Mouse (Mus musculus) yolk sac, embryonic 10.5 days (tissue): ENCODE measurements around the gene Srgap2.
"Not testable (repeated sequence)": the region's sequence is repeated elsewhere in the genome, so short reads cannot be mapped to it uniquely, and the experiment has no call there.

Experiments used
- DNase-seq: peaks from one replicate; pipeline ENCODE4 v3.0.0-alpha.2; 2017; ENCODE audit warnings: low spot score

Srgap2 gene

DNA sequence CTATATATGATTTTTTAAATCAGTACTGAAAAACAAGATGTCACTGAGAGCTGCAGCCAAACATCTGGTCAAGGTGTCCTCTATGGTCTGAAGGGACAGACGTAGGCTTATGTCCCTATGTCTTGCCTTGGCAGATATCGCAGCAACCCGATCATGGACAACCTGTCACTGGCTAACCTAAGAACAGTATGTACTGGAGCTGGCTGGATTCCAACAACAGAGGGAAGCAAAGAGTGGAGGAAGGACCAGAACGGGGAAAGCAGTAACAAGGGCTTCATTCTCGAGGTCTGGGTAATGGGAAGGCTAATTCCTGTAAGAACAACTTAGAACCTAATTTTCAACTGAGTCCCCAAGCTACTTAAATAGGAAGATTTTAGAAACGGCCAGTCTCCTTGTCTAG is 238.2 kb downstream of the Srgap2 start:
- no peak for DNase-seq

- no peak for DNase-seq
Measured at GRCm38 (mm10) chr1:131287267-131287666, 239.9 kb downstream of the Srgap2 start.

GRCm38 (mm10) chr1:131286803-131287202 is 240.3 kb downstream of the Srgap2 start:
- DNase-seq = no peak

- no peak for DNase-seq
Measured at GRCm38 (mm10) chr1:131284616-131285015, 242.5 kb downstream of the Srgap2 start.

GRCm38 (mm10) chr1:131284167-131284566 is 243.0 kb downstream of the Srgap2 start:
- no peak for DNase-seq

- no peak for DNase-seq
Measured at GRCm38 (mm10) chr1:131281731-131282130, 245.4 kb downstream of the Srgap2 start.

DNA sequence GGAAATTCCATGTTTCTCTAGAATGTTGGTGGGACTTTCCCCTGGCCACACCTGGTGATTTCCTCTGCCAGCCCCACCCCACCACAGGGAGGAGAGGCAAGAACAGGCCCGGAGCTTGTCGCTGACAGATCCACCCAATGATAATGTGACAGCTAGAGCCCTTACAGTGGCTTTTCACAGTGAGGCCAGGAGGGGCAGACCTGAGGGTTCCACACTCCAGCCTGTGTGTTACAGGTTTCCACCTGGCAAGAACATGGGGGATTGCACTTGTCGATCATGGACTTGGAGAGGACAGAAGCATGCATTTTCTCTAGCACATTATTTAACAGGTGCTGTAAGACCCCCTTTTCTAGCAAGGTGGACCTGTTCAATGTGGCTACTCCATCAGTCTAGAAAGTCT is 246.9 kb downstream of the Srgap2 start:
- DNase-seq = no peak

- DNase-seq = no peak
Measured at GRCm38 (mm10) chr1:131279456-131279776, 247.7 kb downstream of the Srgap2 start, which contains the start of gene Ikbke. TSS of gene Ikbke (minus strand) at chr1:131279606.

DNA sequence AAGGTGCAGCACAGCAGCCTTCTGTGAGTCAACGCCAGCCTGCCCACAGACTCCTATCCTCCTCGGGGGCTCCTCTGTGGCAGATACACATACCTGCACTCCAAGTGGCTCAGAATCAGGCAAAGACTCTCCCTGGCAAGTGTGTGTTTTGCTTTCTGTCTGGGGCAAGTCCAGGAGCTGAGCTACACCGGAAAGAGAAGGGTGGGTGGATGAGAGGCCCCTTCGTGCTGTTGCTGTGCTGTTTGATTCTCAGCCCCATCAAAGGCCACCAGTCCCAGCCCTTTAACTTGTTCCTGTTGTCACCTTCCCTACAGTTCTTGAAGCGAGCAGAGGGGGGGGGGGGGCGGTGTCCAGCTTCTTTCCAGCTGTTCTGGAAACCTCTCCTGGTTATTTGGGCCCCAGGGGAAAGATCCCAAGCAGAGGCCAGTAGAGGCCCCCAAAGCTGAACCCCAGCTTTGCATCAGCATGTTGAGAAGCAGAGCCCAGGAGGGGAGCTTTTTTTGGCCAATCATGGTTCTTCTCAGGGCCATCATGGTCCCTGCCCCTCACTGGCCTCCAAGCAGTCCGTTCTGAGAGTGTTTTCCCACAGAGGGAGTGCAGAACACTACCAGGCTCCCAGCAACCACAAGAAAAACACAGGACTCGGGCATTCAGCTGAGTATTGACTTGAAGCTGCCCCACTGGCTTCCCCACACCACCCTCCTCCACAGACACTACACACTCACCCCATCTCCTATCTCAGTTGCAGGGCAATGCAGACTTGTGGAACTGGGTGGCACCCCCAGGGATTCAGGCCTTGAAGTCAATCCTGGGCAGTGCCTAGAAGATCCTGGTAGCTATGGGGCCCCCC is 248.3 kb downstream of the Srgap2 start:
- no peak for DNase-seq

DNA sequence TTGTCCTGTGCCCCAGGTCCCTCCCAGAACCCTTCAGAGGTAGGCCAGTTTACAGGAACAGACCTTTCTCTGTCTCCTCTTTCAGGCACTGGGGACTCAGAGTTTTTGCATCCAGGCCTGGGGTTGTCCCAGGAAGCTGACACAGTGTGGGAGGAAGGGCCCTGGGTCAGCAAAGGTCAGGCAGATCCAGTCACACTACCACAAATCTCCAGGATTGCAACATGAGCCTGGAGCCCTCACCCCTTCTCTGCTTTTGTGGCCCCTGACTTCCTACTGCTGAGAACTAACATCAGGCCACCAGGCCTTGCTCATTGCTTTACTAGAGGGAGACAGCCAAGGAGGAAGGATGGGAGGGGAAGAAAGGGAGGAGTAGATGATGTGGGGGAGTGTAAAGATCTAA is 250.3 kb downstream of the Srgap2 start:
- DNase-seq = no peak

- DNase-seq = no peak
Measured at GRCm38 (mm10) chr1:131275577-131275976, 251.6 kb downstream of the Srgap2 start.

- peak; percentile 39 for DNase-seq
Measured at GRCm38 (mm10) chr1:131274725-131275539, 252.2 kb downstream of the Srgap2 start.

DNA sequence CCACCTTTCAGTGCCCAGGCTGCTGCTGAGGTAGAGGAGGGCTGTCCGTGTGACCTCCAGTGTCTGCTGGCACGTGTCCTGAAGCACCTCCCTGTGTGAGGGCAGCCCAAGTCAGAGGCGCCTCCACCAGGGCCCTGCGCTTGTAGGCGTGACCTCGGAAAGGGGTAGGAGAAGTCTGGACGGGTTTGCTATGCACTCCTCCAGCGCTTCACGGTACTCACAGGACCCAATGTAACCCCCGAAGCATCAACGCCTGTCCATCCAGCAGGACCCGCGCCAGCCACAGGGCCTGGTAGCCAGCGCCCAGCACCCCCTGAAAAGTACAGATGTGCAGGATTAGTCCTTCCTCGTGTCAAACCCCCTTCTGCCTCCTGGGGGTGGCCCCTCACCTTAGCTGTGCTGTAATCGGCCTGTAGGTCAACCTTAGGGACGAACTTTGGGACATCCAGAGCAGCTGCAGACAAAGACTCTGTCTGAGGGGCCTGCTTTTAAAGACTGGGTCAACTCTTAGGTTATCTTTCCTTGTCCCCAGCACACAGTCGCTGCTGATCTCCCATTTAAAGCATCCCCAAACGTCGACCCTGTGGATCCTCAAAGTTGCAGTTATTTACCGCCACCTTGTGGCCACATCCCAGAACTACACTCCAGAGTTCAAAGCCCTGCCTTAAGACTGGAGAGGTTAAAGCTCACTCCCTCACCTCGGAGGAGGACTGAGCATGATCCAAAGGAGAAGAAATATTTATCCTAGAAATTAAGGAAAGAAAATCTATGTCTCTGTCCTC is 257.2 kb downstream of the Srgap2 start:
- peak; percentile 42 for DNase-seq

DNA sequence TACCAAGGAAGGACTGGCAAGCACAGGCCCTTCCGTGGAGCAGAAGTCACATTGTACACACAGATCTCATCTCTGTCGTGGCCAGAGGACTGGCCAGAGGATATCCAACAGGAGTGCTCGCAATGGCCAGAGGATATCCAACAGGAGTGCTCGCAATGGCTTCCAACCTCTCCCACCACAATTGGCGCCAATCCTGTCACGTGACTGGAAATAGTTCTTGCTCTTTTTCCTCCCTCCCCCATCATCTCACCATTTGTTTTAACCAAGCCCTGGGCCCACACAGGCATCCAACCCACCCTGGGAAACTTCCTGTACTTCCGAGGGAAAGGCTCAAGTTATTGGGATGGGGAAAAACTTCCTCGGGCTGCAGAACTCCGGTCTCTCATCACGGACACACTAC is 258.4 kb downstream of the Srgap2 start:
- DNase-seq = no peak

GRCm38 (mm10) chr1:131263905-131264304 is 263.2 kb downstream of the Srgap2 start:
- DNase-seq = no peak

GRCm38 (mm10) chr1:131260309-131260656 is 266.9 kb downstream of the Srgap2 start:
- DNase-seq = peak; percentile 41

- no peak for DNase-seq
Measured at GRCm38 (mm10) chr1:131259632-131260308, 267.4 kb downstream of the Srgap2 start.

- DNase-seq = no peak
Measured at GRCm38 (mm10) chr1:131257288-131257687, 269.9 kb downstream of the Srgap2 start.

GRCm38 (mm10) chr1:131252516-131253250 is 274.5 kb downstream of the Srgap2 start:
- not testable (repeated sequence) for DNase-seq

DNA sequence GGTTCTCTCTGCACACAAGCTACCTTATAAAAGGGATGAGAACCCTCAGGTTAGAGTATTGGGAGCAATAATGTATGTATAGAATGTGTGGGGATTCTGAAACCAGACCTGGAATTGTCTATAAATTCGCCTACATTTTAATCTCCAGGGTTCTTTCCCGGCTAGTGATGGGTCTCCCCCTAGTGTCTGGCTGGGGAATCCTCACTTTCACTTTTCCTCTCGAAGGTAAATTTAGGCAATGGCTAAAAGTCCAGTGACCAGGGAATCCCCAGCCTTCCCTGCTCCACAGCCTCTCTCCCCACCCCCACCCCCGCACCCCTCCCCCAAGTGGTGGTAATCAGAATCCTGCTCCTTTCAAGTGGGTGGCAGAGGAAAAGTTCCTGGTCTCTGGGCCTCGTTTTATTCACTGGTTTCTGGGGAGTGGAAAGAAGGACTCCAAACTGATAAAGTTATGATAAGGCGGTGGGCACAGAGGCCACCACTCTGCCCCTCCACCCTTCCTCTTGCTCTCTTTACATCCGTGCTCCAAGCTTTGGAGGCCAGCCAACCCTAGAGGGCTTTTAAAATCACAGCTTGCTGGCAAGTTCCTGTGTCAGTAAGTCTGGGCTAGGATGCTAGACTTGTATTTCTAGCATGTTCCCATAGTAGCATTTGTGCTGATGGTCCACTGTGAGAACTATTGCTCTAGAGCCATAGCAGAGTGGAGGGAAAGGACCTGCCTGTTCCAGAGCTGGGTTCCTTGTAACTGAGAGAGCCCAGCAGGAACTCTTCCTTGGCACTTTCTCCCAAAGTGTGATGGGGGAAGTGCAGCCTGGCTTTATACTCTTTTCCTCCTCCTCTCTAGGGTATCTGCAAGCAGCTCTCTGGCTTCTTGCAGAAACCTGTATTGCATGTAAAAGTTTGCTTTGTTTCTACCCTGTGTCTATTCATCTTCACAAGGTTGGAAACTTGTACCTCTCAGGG is 280.4 kb downstream of the Srgap2 start:
- peak; percentile 25 for DNase-seq
